Mouse (Mus musculus): ENCODE measurements around the gene Tex26. TPM values are rescaled to one million over a fixed set of nuclear protein-coding genes. Genes with fewer than 3 reads are reported as not detected.

The Tex26 gene
- polyA plus RNA-seq, 1 experiment from 2014 or later = 0.38 TPM

DNA sequence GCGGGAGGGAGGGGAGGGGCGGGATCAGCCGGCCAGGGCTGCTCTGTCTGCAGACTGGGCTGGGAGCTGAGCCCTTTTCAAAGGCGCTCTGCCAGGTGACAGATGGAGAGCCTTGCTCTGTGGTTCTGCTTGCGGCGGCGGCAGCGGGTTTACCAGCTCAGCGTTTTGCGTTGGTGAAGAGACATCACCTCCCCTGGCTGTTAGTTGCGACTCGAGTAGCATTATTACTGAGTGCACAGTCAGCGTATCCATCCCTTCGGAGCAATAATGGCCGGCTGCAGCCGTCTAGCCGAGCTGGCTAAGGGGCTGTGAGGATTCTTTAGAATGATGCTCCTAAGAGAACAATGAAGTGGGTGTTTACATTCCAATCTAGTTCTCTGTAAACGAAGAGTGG is 717 bp downstream of the Tex26 start:
- peak overlapping the region; percentile 66 for H3K27ac ChIP-seq (ENCODE audit: low read depth, low read length)
- H3K9ac ChIP-seq (ENCODE audit: low read depth, low read length) = no peak overlapping the region
- H3K4me2 ChIP-seq (replicated peaks; ENCODE audit: low read depth) = peak overlapping the region; percentile 71
- peak overlapping the region; percentile 29 for H3K4me3 ChIP-seq (ENCODE audit: low read depth, low read length)
- H3K27me3 ChIP-seq (replicated peaks; ENCODE audit: control insufficient read depth, insufficient read depth, low read length) = no peaks in the 10 kb centered on the region
- no peaks in the 10 kb centered on the region for H3K4me1 ChIP-seq (replicated peaks; ENCODE audit: control insufficient read depth, insufficient read depth, low read length)
- H3K36me3 ChIP-seq (ENCODE audit: control insufficient read depth, insufficient read depth) = no peaks in the 10 kb centered on the region
- no peaks in the 10 kb centered on the region for H3K9me3 ChIP-seq (ENCODE audit: control insufficient read depth)
- TF ChIP-seq CTCF (IDR thresholded peaks at IDR 0.05; ENCODE audit: low read depth) = no peak
- ATAC-seq = peak; percentile 34; the same call in 1 of the 2 replicates
- under 1% methylated on average over 18 of the region's 18 CpGs for WGBS

DNA sequence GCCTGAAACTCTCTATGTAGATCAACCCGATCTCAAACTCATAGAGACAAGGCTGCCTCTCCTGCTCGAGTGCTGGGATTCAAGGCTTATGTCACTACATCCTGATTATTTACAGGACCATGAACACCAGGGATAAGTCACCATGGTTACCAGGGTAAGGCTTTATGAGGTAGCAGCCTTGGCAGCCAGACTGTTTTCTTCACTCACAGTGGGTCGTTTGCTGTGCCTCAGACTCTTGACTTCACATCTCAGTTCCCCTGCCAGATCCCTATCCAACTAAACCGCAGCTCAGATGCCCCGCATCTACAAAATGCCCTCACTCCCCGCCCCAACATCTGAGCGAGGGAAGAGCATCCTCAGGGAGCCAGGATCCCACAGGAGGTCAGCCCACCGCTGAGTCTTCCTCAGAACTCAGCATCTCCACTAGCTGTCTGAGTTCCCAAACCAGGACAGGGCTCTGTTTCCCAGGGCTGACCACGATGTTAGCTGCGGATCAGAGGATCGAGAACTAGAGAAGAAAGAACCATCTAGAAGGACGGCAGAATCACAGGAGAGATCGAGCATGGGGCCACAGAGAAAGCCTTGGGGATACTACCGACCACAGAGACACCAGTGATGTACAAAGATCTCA is 2.3 kb downstream of the Tex26 start:
- WGBS = 64% methylated on average over 14 of the region's 14 CpGs

GRCm38 (mm10) chr5:149442277-149442660 is 2.8 kb downstream of the Tex26 start:
- H3K9ac ChIP-seq (ENCODE audit: low read depth, low read length) = no peak overlapping the region
- H3K4me2 ChIP-seq (replicated peaks; ENCODE audit: low read depth) = no peak overlapping the region
- H3K36me3 ChIP-seq (ENCODE audit: control insufficient read depth, insufficient read depth) = no peaks in the 10 kb centered on the region
- no peaks in the 10 kb centered on the region for H3K27me3 ChIP-seq (replicated peaks; ENCODE audit: control insufficient read depth, insufficient read depth, low read length)
- H3K9me3 ChIP-seq (ENCODE audit: control insufficient read depth) = no peaks in the 10 kb centered on the region
- no peaks in the 10 kb centered on the region for H3K4me1 ChIP-seq (replicated peaks; ENCODE audit: control insufficient read depth, insufficient read depth, low read length)
- H3K4me3 ChIP-seq (ENCODE audit: low read depth, low read length) = no peak overlapping the region
- WGBS = 63% methylated on average over 15 of the region's 15 CpGs
- TF ChIP-seq CTCF (IDR thresholded peaks at IDR 0.05; ENCODE audit: low read depth) = no peak
- no peak overlapping the region for H3K27ac ChIP-seq (ENCODE audit: low read depth, low read length)
- ATAC-seq = no peak

More for the DNA sequence above, 2.3 kb downstream of the Tex26 start:
- H3K27me3 ChIP-seq (replicated peaks; ENCODE audit: control insufficient read depth, insufficient read depth, low read length) = no peaks in the 10 kb centered on the region
- H3K9ac ChIP-seq (ENCODE audit: low read depth, low read length) = no peak overlapping the region
- no peaks in the 10 kb centered on the region for H3K36me3 ChIP-seq (ENCODE audit: control insufficient read depth, insufficient read depth)
- no peaks in the 10 kb centered on the region for H3K4me1 ChIP-seq (replicated peaks; ENCODE audit: control insufficient read depth, insufficient read depth, low read length)
- H3K4me2 ChIP-seq (replicated peaks; ENCODE audit: low read depth) = no peak overlapping the region
- ATAC-seq = no peak
- H3K4me3 ChIP-seq (ENCODE audit: low read depth, low read length) = no peak overlapping the region
- no peaks in the 10 kb centered on the region for H3K9me3 ChIP-seq (ENCODE audit: control insufficient read depth)
- TF ChIP-seq CTCF (IDR thresholded peaks at IDR 0.05; ENCODE audit: low read depth) = no peak
- no peak overlapping the region for H3K27ac ChIP-seq (ENCODE audit: low read depth, low read length)

- H3K4me3 ChIP-seq (ENCODE audit: low read depth, low read length) = no peak overlapping the region
- no peaks in the 10 kb centered on the region for H3K4me1 ChIP-seq (replicated peaks; ENCODE audit: control insufficient read depth, insufficient read depth, low read length)
- no peaks in the 10 kb centered on the region for H3K36me3 ChIP-seq (ENCODE audit: control insufficient read depth, insufficient read depth)
- no peak overlapping the region for H3K27ac ChIP-seq (ENCODE audit: low read depth, low read length)
- H3K9me3 ChIP-seq (ENCODE audit: control insufficient read depth) = no peaks in the 10 kb centered on the region
- H3K9ac ChIP-seq (ENCODE audit: low read depth, low read length) = no peak overlapping the region
- no peak for ATAC-seq
- no peaks in the 10 kb centered on the region for H3K27me3 ChIP-seq (replicated peaks; ENCODE audit: control insufficient read depth, insufficient read depth, low read length)
- 57% methylated on average over 4 of the region's 4 CpGs for WGBS
- no peak overlapping the region for H3K4me2 ChIP-seq (replicated peaks; ENCODE audit: low read depth)
- TF ChIP-seq CTCF (IDR thresholded peaks at IDR 0.05; ENCODE audit: low read depth) = no peak
These were observed 5.0 kb downstream of the Tex26 start for GRCm38 (mm10) chr5:149444451-149444850.

- H3K9me3 ChIP-seq (ENCODE audit: control insufficient read depth) = no peaks in the 10 kb centered on the region
- H3K27me3 ChIP-seq (replicated peaks; ENCODE audit: control insufficient read depth, insufficient read depth, low read length) = no peaks in the 10 kb centered on the region
- ATAC-seq = no peak
- H3K4me2 ChIP-seq (replicated peaks; ENCODE audit: low read depth) = no peak overlapping the region
- no peak overlapping the region for H3K27ac ChIP-seq (ENCODE audit: low read depth, low read length)
- TF ChIP-seq CTCF (IDR thresholded peaks at IDR 0.05; ENCODE audit: low read depth) = no peak
- no peak overlapping the region for H3K4me3 ChIP-seq (ENCODE audit: low read depth, low read length)
- H3K9ac ChIP-seq (ENCODE audit: low read depth, low read length) = no peak overlapping the region
- no peaks in the 10 kb centered on the region for H3K36me3 ChIP-seq (ENCODE audit: control insufficient read depth, insufficient read depth)
- WGBS = 86% methylated on average over 7 of the region's 7 CpGs
- H3K4me1 ChIP-seq (replicated peaks; ENCODE audit: control insufficient read depth, insufficient read depth, low read length) = no peaks in the 10 kb centered on the region
These were observed 7.0 kb downstream of the Tex26 start for GRCm38 (mm10) chr5:149446495-149446894.

DNA sequence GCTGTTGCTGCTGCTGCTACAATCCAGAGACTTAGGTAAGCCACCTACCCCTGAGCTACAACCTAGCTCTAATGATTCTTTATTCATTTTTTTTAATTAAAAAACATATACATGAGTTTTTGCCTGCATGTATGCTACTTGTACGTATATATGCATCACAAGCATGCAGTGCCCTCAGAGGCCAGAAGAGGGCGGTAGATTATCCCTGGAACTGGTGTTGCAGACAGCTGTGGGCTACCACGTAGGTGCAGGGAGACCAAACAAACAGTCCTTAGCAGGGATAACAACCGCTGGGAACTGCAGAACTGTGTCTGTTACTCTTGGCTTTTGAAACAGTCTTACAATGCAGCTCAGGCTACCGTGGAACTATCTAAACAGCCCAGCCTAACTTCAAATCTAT is 8.3 kb downstream of the Tex26 start:
- H3K4me2 ChIP-seq (replicated peaks; ENCODE audit: low read depth) = no peak overlapping the region
- peak; percentile 45 for TF ChIP-seq CTCF (IDR thresholded peaks at IDR 0.05; ENCODE audit: low read depth)

More for the DNA sequence above, 8.3 kb downstream of the Tex26 start:
- Histone ChIP-seq H3K36me3 (ENCODE audit: control insufficient read depth, insufficient read depth) (no peaks in the 10 kb centered on the region), H3K4me3 (ENCODE audit: low read depth, low read length) (no peak overlapping the region), H3K9me3 (ENCODE audit: control insufficient read depth) (no peaks in the 10 kb centered on the region), H3K4me1 (replicated peaks; ENCODE audit: control insufficient read depth, insufficient read depth, low read length) (no peaks in the 10 kb centered on the region), H3K27me3 (replicated peaks; ENCODE audit: control insufficient read depth, insufficient read depth, low read length) (no peaks in the 10 kb centered on the region), H3K9ac (ENCODE audit: low read depth, low read length) (no peak overlapping the region), H3K27ac (ENCODE audit: low read depth, low read length) (no peak overlapping the region)
- WGBS = 78% methylated on average over 5 of the region's 5 CpGs
- ATAC-seq = no peak

Data from intestine, postnatal 0 days (tissue).